Mouse (Mus musculus) lung, postnatal 0 days (tissue): Measurements from ENCODE around the gene Sbno2. TPM values are rescaled to one million over a fixed set of nuclear protein-coding genes. Genes with fewer than 3 reads are reported as not detected.

Experiments
- ATAC-seq: fragments of 200-750 bp; cut with Nextera tagmentation; 2 replicates; pipeline ENCODE4 v1.8.0; 2017; ENCODE audit warnings: moderate library complexity
- DNase-seq: peaks from one replicate; pipeline ENCODE4 v3.0.0-alpha.2; 2016; ENCODE audit warnings: low spot score
- H3K27ac ChIP-seq: fragments of 300-500 bp; sonication (generic); 2 replicates; pipeline ENCODE4 v1.5.1; 2014; ENCODE audit warnings: antibody characterized with exemption, mild to moderate bottlenecking, low read length, mixed read lengths
- H3K27me3 ChIP-seq: fragments of 300-500 bp; sonication (generic); replicated peaks from 2 replicates; pipeline ENCODE4 v1.6.1; 2014; ENCODE audit warnings: low read length, mixed read lengths; ENCODE audit not compliant: insufficient read depth
- H3K36me3 ChIP-seq: fragments of 300-500 bp; sonication (generic); 2 replicates; pipeline ENCODE4 v1.6.1; 2014; ENCODE audit warnings: low read length, mixed read lengths; ENCODE audit not compliant: insufficient read depth
- H3K4me1 ChIP-seq: fragments of 300-500 bp; sonication (generic); 2 replicates; pipeline ENCODE4 v1.6.1; 2014; ENCODE audit warnings: antibody characterized with exemption, low read depth, low read length, mixed read lengths; ENCODE audit not compliant: insufficient read depth
- H3K4me2 ChIP-seq: fragments of 300-500 bp; sonication (generic); replicated peaks from 2 replicates; pipeline ENCODE4 v1.6.1; 2014; ENCODE audit warnings: low read depth, mild to moderate bottlenecking, low read length, moderate library complexity, mixed read lengths
- H3K4me3 ChIP-seq: fragments of 300-500 bp; sonication (generic); 2 replicates; pipeline ENCODE4 v1.5.1; 2014; ENCODE audit warnings: low read depth, low read length
- H3K9ac ChIP-seq: fragments of 300-500 bp; sonication (generic); replicated peaks from 2 replicates; pipeline ENCODE4 v1.6.1; 2014; ENCODE audit warnings: low read depth, mild to moderate bottlenecking
- H3K9me3 ChIP-seq: fragments of 300-500 bp; sonication (generic); 2 replicates; pipeline ENCODE4 v1.6.1; 2016; ENCODE audit warnings: low read length, mixed read lengths
- CTCF ChIP-seq: IDR thresholded peaks from 2 replicates; pipeline ENCODE4 v1.5.1; 2016; ENCODE audit warnings: antibody characterized with exemption, mild to moderate bottlenecking
- EP300 ChIP-seq: IDR thresholded peaks from 2 replicates; pipeline ENCODE4 v1.6.1; 2016; ENCODE audit warnings: antibody characterized with exemption, mild to moderate bottlenecking, control low read depth
- WGBS: fragments of 180-500 bp; shearing (Covaris S2); extraction: QIAGEN DNeasy Blood & Tissue Kit; methylation state at CpG from one replicate; pipeline ENCODE4 v1.1.7; 2014; 5-methylcytosine and 5-hydroxymethylcytosine counted together
- polyA plus RNA-seq: library from polyadenylated mRNA; unstranded; fragments of >200 nt; fragmentation: Nextera tagmentation; extraction: Ambion mirVana; gene quantifications from 2 replicates; pipeline ENCODE4 v1.2.1, GENCODE M21; 2015

Sbno2 gene
- polyA plus RNA-seq, 1 experiment from 2014 or later = 17.5 TPM

DNA sequence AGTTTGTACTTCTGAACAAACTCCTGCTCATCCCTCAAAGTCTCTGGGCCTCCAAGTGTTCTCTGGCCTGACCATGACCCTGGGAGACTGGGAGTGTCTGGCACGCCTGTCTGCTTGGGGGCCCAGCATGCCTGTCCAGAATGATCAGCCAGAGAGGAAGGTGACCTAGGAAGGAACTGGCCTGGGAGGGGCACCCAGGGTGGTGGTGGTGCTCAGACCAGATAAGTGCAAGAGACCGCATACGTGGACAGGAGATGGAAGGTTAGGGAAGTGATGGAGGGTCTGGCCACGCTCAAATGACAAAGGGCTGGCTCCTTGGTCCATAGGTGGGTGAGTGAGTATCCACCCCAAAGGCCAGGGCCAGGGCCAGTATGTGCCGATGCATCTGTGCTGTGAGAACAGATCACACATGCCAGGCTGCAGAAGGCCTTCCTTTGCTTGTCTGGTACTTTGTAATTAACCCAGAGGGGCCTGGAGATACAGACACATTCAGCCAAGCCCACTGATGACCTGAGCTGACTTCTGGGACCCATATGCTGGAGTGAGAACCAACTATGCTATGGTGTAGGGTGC lies 41.9 kb upstream of the Sbno2 start:
- H3K4me2 ChIP-seq = 0 out of 2 replicates have a peak overlapping the region, but pooled peaks have one; percentile 90
- H3K27ac ChIP-seq = peak overlapping the region; percentile 100
- H3K4me3 ChIP-seq = no peak overlapping the region; the same call in 1 of the 2 replicates
- DNase-seq = peak; percentile 51
- H3K36me3 ChIP-seq = peaks cover 6% of the 10 kb centered on the region; the same call in 1 of the 2 replicates
- H3K9me3 ChIP-seq = no peaks in the 10 kb centered on the region
- 63% methylated on average over 5 of the region's 5 CpGs for WGBS
- TF ChIP-seq EP300 = no peak
- TF ChIP-seq CTCF = no peak
- H3K27me3 ChIP-seq = no peaks in the 10 kb centered on the region
- ATAC-seq = no peak
- H3K9ac ChIP-seq = no peak overlapping the region
- H3K4me1 ChIP-seq = peaks cover 22% of the 10 kb centered on the region

DNA sequence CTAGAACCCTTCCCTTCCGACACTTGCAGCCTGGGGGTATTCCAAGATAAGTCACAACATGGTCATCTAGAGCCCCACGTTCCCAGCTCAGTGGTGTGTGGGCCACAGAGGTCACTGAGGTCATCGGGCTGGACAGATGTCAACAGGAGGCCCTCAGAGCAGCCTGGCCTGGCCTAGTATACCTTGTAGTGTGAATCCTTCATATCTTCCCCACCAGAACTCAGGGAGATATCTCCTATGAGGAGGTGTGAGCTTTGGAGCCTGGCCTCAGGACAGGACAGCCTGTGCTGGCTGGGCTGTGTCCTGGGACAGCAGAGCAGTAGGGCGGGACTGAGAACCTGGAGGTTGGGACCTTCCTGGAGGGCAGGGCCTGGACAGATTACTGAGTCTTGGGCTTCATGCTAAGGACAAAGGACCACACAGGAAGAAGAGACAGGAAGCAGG lies 41.2 kb upstream of the Sbno2 start:
- no peak for ATAC-seq
- WGBS = 62% methylated on average over 4 of the region's 4 CpGs
- Histone ChIP-seq H3K4me2 (no peak overlapping the region), H3K9ac (0 out of 2 replicates have a peak overlapping the region, but pooled peaks have one; percentile 12), H3K27me3 (no peaks in the 10 kb centered on the region), H3K36me3 (peaks cover 6% of the 10 kb centered on the region; the same call in 1 of the 2 replicates), H3K4me3 (no peak overlapping the region), H3K4me1 (peaks cover 18% of the 10 kb centered on the region), H3K27ac (peak overlapping the region; percentile 100), H3K9me3 (no peaks in the 10 kb centered on the region)
- TF ChIP-seq CTCF (no peak), EP300 (peak; percentile 86)
- peak; percentile 37 for DNase-seq

DNA sequence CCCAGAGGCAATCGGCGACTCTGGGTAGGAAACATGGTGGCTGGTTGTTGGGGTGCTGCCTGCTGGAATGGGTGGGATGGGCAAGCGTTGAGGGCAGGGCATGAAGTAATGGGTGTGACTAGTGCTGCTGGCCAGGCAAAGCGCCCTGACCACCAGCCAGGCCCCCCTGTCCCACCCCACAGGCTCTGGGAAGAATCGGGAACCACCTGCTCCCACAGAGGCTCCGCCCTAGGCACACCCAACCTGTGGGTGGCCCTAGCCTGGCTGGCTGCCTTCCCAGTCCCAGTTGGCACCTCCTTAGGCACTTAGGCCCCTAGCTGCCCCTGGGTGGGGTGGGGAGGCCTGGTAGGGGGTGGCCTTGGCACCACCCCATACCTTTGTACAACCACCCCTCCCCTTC lies 40.5 kb upstream of the Sbno2 start:
- no peak overlapping the region for H3K4me3 ChIP-seq
- WGBS = 64% methylated on average over 6 of the region's 6 CpGs
- peaks cover 15% of the 10 kb centered on the region; the same call in 1 of the 2 replicates for H3K4me1 ChIP-seq
- TF ChIP-seq CTCF = no peak
- 0 out of 2 replicates have a peak, but pooled peaks have one; percentile 13 for TF ChIP-seq EP300
- DNase-seq = peak; percentile 56
- ATAC-seq = no peak
- no peak overlapping the region for H3K9ac ChIP-seq
- H3K36me3 ChIP-seq = peaks cover 6% of the 10 kb centered on the region; the same call in 1 of the 2 replicates
- H3K4me2 ChIP-seq = no peak overlapping the region
- H3K9me3 ChIP-seq = no peaks in the 10 kb centered on the region
- H3K27ac ChIP-seq = peak overlapping the region; percentile 100
- no peaks in the 10 kb centered on the region for H3K27me3 ChIP-seq

DNA sequence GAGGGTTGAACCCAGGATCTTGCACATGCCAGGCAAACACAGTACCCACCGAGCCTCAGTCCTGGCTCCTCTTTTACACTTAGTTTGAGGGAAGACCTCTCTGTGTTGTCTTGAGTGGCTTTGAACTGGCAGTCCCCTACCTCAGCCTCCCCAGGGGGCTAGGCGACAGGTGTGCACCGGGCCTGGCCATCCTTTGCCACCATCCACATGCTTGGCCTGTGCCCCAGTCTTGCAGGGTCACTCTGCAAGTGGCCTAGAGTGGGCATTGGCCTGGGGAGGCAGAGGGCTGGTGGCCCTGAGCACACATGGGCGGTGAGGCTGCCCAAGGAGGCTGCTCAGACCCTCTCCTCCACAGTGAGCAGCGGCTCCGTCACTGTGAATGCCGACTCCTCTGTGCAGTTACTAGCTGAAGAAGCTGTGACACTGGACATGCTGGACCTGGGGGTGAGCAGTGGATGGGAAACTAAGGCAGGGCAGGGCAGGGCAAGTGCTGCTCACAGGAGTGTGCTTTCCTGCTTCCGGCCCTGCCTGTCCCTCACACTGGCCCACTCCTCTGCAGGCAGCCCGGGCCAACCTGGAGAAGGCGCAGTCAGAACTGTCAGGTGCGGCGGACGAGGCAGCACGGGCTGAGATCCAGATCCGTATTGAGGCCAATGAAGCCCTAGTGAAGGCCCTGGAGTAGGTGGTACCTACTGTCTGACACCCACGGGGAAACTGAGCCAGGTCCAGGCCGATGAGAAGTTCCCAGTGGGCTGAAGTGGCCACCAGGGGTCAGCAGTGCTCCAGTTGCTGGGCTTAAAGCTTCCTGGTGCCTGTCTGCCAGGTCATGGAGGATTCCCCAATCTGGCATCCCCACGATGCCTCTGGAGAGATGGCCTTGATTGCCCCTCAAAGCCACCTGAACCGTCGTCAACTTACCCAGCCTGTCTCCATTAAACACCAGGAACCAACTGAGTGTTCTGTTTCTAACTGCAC lies 39.8 kb upstream of the Sbno2 start:
- peak; percentile 81 for DNase-seq

DNA sequence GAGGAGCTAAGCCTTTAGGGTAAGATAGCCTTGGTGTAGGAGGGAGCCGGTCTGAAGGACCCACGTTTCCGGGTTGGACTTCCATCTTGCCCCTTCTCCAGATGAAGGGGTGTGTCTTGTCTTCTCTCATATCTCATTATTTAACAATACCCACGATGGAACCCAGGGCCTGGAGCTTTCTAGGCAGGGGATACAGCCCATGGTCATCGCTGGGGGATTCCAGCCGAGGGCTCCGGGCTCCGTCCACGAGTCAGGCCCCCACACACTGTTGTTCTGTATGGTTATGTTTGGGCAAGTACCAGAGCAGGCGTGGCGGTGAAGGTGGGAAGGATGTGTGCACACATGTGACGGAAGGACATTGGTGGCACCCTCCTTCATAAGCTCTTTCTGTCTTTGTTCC lies 38.8 kb upstream of the Sbno2 start:
- H3K27me3 ChIP-seq = peaks cover 7% of the 10 kb centered on the region; the same call in 1 of the 2 replicates
- no peak overlapping the region for H3K27ac ChIP-seq
- H3K36me3 ChIP-seq = no peaks in the 10 kb centered on the region
- TF ChIP-seq EP300 (no peak), CTCF (no peak)
- 90% methylated on average over 12 of the region's 12 CpGs for WGBS
- no peak overlapping the region for H3K9ac ChIP-seq
- no peak overlapping the region for H3K4me2 ChIP-seq
- H3K9me3 ChIP-seq = no peaks in the 10 kb centered on the region
- DNase-seq (no peak), ATAC-seq (no peak)
- peaks cover 18% of the 10 kb centered on the region; the same call in 1 of the 2 replicates for H3K4me1 ChIP-seq
- H3K4me3 ChIP-seq = no peak overlapping the region

More for the DNA sequence above, 39.8 kb upstream of the Sbno2 start:
- Histone ChIP-seq H3K4me1 (peaks cover 15% of the 10 kb centered on the region; the same call in 1 of the 2 replicates), H3K27ac (peak overlapping the region; percentile 100), H3K9ac (no peak overlapping the region), H3K4me2 (no peak overlapping the region), H3K27me3 (no peaks in the 10 kb centered on the region), H3K4me3 (no peak overlapping the region), H3K9me3 (no peaks in the 10 kb centered on the region), H3K36me3 (peaks cover 6% of the 10 kb centered on the region; the same call in 1 of the 2 replicates)
- TF ChIP-seq CTCF = peak; percentile 94
- TF ChIP-seq EP300 = no peak
- WGBS = 70% methylated on average over 20 of the region's 20 CpGs
- no peak for ATAC-seq

DNA sequence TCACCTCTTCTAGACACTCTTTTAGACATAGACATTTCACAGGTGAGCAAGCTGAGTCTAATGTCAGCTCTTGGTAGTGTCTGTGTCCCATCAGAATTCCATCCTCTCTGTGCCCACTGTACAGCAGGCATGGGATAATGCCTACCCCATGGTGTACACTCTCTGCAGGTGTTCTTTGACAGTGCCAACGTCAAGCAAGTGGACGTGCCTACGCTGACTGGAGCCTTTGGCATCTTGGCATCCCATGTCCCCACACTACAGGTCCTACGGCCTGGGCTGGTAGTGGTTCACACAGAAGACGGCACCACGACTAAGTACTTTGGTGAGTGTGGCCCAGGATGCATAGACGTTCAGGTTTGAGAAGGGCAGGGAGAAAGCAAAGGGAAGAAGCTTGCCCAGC lies 38.3 kb upstream of the Sbno2 start:
- TF ChIP-seq EP300 (no peak), CTCF (no peak)
- Histone ChIP-seq H3K9ac (no peak overlapping the region), H3K9me3 (no peaks in the 10 kb centered on the region), H3K27me3 (peaks cover 7% of the 10 kb centered on the region; the same call in 1 of the 2 replicates), H3K4me3 (no peak overlapping the region), H3K4me1 (peaks cover 18% of the 10 kb centered on the region; the same call in 1 of the 2 replicates), H3K36me3 (no peaks in the 10 kb centered on the region), H3K4me2 (no peak overlapping the region), H3K27ac (no peak overlapping the region)
- no peak for DNase-seq
- ATAC-seq = no peak
- WGBS = 93% methylated on average over 7 of the region's 7 CpGs
